Mouse (Mus musculus) heart, postnatal 0 days (tissue): ENCODE measurements at regions not wholly inside any gene's neighbourhood (a gene's known extent, or its start where the extent isn't known, plus 50 kb on each side); places are given as distances from the start of the nearest gene placed in this dataset.

Source experiments
- CTCF ChIP-seq: IDR thresholded peaks from 2 replicates; pipeline ENCODE4 v1.5.1; 2016; ENCODE audit warnings: antibody characterized with exemption, control low read depth, low read depth
- EP300 ChIP-seq: IDR thresholded peaks from 2 replicates; pipeline ENCODE4 v1.6.1; 2016; ENCODE audit warnings: antibody characterized with exemption, low read depth

- TF ChIP-seq CTCF: no peak
- no peak for TF ChIP-seq EP300
Observed at GRCm38 (mm10) chr9:84977470-84977869, 335.1 kb upstream of the Gm11114 start.
